Mouse (Mus musculus): ENCODE results near the gene Myo7a. TPM values are rescaled to one million over a fixed set of nuclear protein-coding genes. Genes with fewer than 3 reads are reported as not detected.

Myo7a gene
- polyA plus RNA-seq, 1 experiment from 2014 or later: 22.8 TPM

DNA sequence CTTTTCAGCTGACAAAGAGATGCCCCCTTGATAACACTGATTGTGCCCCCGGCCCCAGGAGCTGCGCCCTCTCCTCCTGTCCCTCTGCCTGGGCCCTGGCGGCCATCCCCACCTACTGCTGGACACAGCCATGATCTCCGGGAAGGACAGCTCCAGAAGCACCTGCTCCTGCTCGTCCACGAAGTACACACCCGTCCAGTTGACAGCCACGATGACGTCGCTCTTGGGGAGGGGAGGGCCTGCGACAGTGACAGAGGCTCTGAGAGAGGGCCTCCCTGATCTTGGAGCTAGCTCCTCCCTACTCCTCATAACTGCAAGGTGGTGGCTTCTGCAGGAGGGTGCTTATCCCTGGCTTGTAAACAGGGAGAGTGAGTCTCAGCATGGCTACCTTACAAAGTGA, 53.1 kb downstream of the Myo7a start:
- no peak overlapping the region for H3K4me2 ChIP-seq (ENCODE audit: low read length)
- no peaks in the 10 kb centered on the region for H3K4me1 ChIP-seq (ENCODE audit: control insufficient read depth, insufficient read depth, low read length)
- no peak overlapping the region for H3K27ac ChIP-seq (ENCODE audit: low read length)
- H3K4me3 ChIP-seq (ENCODE audit: low read depth, low read length): no peak overlapping the region
- H3K27me3 ChIP-seq (ENCODE audit: control insufficient read depth, insufficient read depth, low read depth, low read length): no peaks in the 10 kb centered on the region
- no peak for ATAC-seq
- H3K9ac ChIP-seq (ENCODE audit: low read depth, low read length): no peak overlapping the region
- no peaks in the 10 kb centered on the region for H3K9me3 ChIP-seq (replicated peaks; ENCODE audit: control insufficient read depth, low read length, poor library complexity, severe bottlenecking)
- 84% methylated on average over 11 of the region's 11 CpGs for WGBS
- no peaks in the 10 kb centered on the region; the same call in 1 of the 2 replicates for H3K36me3 ChIP-seq (ENCODE audit: control insufficient read depth, insufficient read depth, low read length)

DNA sequence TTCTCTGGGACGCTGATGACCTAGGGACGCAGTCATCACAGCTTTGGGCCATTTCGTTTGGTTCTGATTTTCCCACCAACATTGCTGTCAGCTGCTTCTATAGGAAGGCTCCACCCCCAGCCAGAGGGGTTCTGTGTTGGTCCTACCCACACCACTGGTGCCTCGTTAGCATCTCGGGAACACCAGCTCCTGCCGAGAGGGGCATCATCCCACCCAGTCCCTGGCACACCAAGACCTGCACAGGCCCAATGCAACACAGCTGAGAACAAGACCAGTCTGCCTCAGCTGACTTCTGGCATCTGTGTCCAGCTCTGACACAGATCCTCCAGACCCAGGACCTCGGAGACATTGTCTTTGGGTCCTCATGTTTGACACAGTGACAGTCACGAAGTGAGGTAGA, 64.4 kb downstream of the Myo7a start:
- no peak for ATAC-seq
- Histone ChIP-seq H3K27ac (ENCODE audit: low read length) (no peak overlapping the region), H3K9me3 (replicated peaks; ENCODE audit: control insufficient read depth, low read length, poor library complexity, severe bottlenecking) (no peaks in the 10 kb centered on the region), H3K4me3 (ENCODE audit: low read depth, low read length) (no peak overlapping the region), H3K4me1 (ENCODE audit: control insufficient read depth, insufficient read depth, low read length) (no peaks in the 10 kb centered on the region), H3K9ac (ENCODE audit: low read depth, low read length) (no peak overlapping the region), H3K36me3 (ENCODE audit: control insufficient read depth, insufficient read depth, low read length) (no peaks in the 10 kb centered on the region; the same call in none of the 2 replicates), H3K27me3 (ENCODE audit: control insufficient read depth, insufficient read depth, low read depth, low read length) (no peaks in the 10 kb centered on the region), H3K4me2 (ENCODE audit: low read length) (no peak overlapping the region)
- WGBS: 94% methylated on average over 8 of the region's 8 CpGs

DNA sequence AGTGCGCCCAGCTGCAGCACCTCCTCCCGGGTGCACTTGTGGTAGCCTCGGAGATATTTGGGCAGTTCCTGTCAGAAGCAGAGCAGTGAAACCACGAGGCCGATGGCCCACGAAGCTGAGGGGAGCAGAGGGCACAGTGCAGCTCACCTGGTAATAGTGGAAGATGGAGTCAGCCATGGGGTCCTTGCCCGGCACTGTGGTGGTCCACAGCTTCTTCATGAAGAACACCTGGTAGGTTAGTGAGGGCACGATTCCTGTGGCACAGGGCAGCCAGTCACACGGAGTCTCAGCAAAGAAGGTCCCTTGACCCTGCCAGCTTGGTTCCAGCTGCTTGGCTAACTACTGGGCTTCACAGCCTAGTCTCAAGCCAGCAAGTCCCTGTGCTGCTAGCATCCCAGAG, 64.9 kb downstream of the Myo7a start:
- Histone ChIP-seq H3K36me3 (ENCODE audit: control insufficient read depth, insufficient read depth, low read length) (no peaks in the 10 kb centered on the region; the same call in none of the 2 replicates), H3K9ac (ENCODE audit: low read depth, low read length) (no peak overlapping the region), H3K4me2 (ENCODE audit: low read length) (no peak overlapping the region), H3K4me1 (ENCODE audit: control insufficient read depth, insufficient read depth, low read length) (no peaks in the 10 kb centered on the region), H3K27ac (ENCODE audit: low read length) (no peak overlapping the region), H3K4me3 (ENCODE audit: low read depth, low read length) (no peak overlapping the region), H3K27me3 (ENCODE audit: control insufficient read depth, insufficient read depth, low read depth, low read length) (no peaks in the 10 kb centered on the region), H3K9me3 (replicated peaks; ENCODE audit: control insufficient read depth, low read length, poor library complexity, severe bottlenecking) (no peaks in the 10 kb centered on the region)
- ATAC-seq: no peak
- WGBS: 93% methylated on average over 9 of the region's 9 CpGs

DNA sequence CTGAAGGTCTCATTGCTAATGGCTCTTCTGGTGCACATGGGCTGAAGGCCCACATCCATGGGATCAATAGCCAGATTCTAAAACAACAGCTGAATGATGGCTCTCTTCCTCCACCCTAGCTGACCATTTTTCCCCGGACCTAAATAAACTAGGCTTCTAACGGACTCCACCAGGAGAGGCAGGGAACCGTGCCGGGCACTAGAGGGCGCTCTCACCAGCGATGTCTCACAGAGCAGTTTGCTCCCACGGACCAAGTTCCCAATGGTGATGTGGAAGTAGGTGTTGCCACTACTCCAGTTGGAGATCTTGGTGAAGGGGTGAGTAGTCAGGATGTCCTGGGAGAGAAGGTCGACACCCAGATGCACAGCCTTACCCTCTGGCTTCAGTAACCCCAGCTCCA, 67.3 kb downstream of the Myo7a start:
- no peak for ATAC-seq
- 18% methylated on average over 8 of the region's 8 CpGs for WGBS
- no peak overlapping the region for H3K9ac ChIP-seq (ENCODE audit: low read depth, low read length)
- H3K4me1 ChIP-seq (ENCODE audit: control insufficient read depth, insufficient read depth, low read length): no peaks in the 10 kb centered on the region
- no peak overlapping the region for H3K27ac ChIP-seq (ENCODE audit: low read length)
- H3K4me2 ChIP-seq (ENCODE audit: low read length): no peak overlapping the region
- H3K4me3 ChIP-seq (ENCODE audit: low read depth, low read length): no peak overlapping the region
- H3K27me3 ChIP-seq (ENCODE audit: control insufficient read depth, insufficient read depth, low read depth, low read length): no peaks in the 10 kb centered on the region
- H3K9me3 ChIP-seq (replicated peaks; ENCODE audit: control insufficient read depth, low read length, poor library complexity, severe bottlenecking): no peaks in the 10 kb centered on the region
- H3K36me3 ChIP-seq (ENCODE audit: control insufficient read depth, insufficient read depth, low read length): no peaks in the 10 kb centered on the region; the same call in none of the 2 replicates

DNA sequence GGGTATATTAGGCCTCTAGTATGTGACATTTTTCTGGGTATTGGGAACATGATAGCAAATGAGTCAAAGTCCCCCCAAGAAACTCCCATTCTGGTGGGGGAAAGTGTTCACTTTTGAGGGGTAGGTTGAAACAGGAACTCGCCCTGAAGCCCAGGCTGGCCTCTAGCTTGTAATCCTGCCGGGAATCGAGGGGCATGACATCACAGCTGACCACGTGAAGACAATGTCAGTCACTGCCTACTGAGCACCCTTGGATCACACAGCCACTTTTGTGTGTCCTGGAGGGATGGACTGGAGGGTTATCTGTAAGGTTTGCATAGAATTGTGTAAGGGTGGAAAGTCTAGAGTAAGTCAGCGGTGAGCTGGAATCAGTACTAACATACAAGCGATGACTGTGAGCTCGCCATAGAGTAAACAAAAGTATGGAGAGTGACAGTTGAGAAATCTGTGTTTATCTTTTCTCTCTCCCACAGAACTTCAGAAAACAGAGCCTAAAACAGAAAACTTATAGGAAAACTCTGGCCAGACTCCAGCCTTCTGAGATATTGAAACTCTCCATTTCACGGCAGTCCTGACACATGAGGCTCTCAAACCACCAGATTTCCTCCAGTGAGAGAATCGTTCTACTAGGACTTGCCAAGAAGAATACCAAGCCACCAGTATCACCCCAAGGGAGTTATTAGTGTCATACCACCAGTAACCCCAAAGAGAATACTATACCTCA, 71.1 kb downstream of the Myo7a start:
- Histone ChIP-seq H3K27me3 (ENCODE audit: control insufficient read depth, insufficient read depth, low read depth, low read length) (no peaks in the 10 kb centered on the region), H3K4me1 (ENCODE audit: control insufficient read depth, insufficient read depth, low read length) (no peaks in the 10 kb centered on the region), H3K4me3 (ENCODE audit: low read depth, low read length) (no peak overlapping the region), H3K9ac (ENCODE audit: low read depth, low read length) (no peak overlapping the region), H3K36me3 (ENCODE audit: control insufficient read depth, insufficient read depth, low read length) (no peaks in the 10 kb centered on the region), H3K4me2 (ENCODE audit: low read length) (no peak overlapping the region), H3K9me3 (replicated peaks; ENCODE audit: control insufficient read depth, low read length, poor library complexity, severe bottlenecking) (no peaks in the 10 kb centered on the region), H3K27ac (ENCODE audit: low read length) (no peak overlapping the region)
- WGBS: 85% methylated on average over 9 of the region's 9 CpGs
- no peak for ATAC-seq

DNA sequence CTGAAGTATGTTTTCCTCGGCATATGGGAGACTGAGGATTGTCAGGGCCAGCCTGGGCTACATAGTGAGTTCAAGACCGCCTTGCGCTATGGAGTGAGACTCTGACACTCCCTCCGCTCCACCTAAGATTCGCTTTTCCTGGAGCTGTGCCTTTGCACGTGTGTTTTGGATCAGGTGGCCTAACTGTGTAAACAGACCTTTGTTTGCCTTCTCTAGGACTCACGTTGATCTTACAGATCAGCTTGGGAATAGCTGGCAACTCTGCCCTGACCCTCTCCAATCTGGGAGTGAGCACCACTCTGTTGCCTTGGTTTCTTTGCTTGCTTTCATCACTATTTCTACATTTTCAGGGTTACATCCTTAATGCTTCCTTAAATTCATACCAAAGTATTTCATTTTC, 116.7 kb downstream of the Myo7a start:
- Histone ChIP-seq H3K27me3 (ENCODE audit: control insufficient read depth, insufficient read depth, low read depth, low read length) (no peaks in the 10 kb centered on the region), H3K9me3 (replicated peaks; ENCODE audit: control insufficient read depth, low read length, poor library complexity, severe bottlenecking) (no peaks in the 10 kb centered on the region; the same call in 1 of the 2 replicates), H3K4me3 (ENCODE audit: low read depth, low read length) (no peak overlapping the region), H3K9ac (ENCODE audit: low read depth, low read length) (no peak overlapping the region), H3K4me1 (ENCODE audit: control insufficient read depth, insufficient read depth, low read length) (no peaks in the 10 kb centered on the region), H3K36me3 (ENCODE audit: control insufficient read depth, insufficient read depth, low read length) (no peaks in the 10 kb centered on the region), H3K27ac (ENCODE audit: low read length) (no peak overlapping the region), H3K4me2 (ENCODE audit: low read length) (no peak overlapping the region)
- ATAC-seq: no peak
- 81% methylated on average over 7 of the region's 7 CpGs for WGBS

Other genes starting within 250 kb of the Myo7a start
- 0.09 TPM in 1 of 2 replicates, not detected in the other for gene Gdpd4, start 199.6 kb downstream of the Myo7a start, polyA plus RNA-seq (2015; fragmentation: Nextera tagmentation; extraction: Ambion mirVana)
- 0.35 TPM in 2 replicates for gene Omp, start 26.0 kb upstream of the Myo7a start, polyA plus RNA-seq (2015; fragmentation: Nextera tagmentation; extraction: Ambion mirVana)
- gene Capn5, start 58.8 kb upstream of the Myo7a start, polyA plus RNA-seq (2015; fragmentation: Nextera tagmentation; extraction: Ambion mirVana): 23.5 and 24.0 TPM in 2 replicates
- 0.45 and 0.57 TPM in 2 replicates for gene B3gnt6, start 80.0 kb upstream of the Myo7a start, polyA plus RNA-seq (2015; fragmentation: Nextera tagmentation; extraction: Ambion mirVana)
- gene Acer3, start 201.7 kb upstream of the Myo7a start, polyA plus RNA-seq (2015; fragmentation: Nextera tagmentation; extraction: Ambion mirVana): 20.6 and 22.5 TPM in 2 replicates
- 7.0 and 8.0 TPM in 2 replicates for gene Tsku, start 241.8 kb upstream of the Myo7a start, polyA plus RNA-seq (2015; fragmentation: Nextera tagmentation; extraction: Ambion mirVana)

All from midbrain, embryonic 16.5 days (tissue).